Mouse (Mus musculus) T-helper 1 cell (primary cell): ENCODE measurements around the gene Gnat2.

Experiments
- in situ Hi-C: fragments of 300-600 bp; cut with MboI, MseI; formaldehyde crosslinking; loops from one replicate; pipeline ENCODE4 v1.15.1; 2025; ENCODE audit warnings: high pct_unique_total_duplicates

Gnat2 gene

GRCm38 (mm10) chr3:108092536-108093115, at the start of gene Gnat2:
Gene Gnat2 (plus strand): TSS chr3:108092789.
- in situ Hi-C loops = no loop called here

- in situ Hi-C loops = no loop called here
Measured at GRCm38 (mm10) chr3:108044394-108045140, 48.0 kb upstream of the Gnat2 start, which contains the start of gene Gstm4. Gene Gstm4 (minus strand): TSS chr3:108044894.

GRCm38 (mm10) chr3:108046944-108047655, 45.5 kb upstream of the Gnat2 start:
- in situ Hi-C loops = no loop called here

GRCm38 (mm10) chr3:108048306-108048705, 44.3 kb upstream of the Gnat2 start:
- in situ Hi-C loops = no loop called here

DNA sequence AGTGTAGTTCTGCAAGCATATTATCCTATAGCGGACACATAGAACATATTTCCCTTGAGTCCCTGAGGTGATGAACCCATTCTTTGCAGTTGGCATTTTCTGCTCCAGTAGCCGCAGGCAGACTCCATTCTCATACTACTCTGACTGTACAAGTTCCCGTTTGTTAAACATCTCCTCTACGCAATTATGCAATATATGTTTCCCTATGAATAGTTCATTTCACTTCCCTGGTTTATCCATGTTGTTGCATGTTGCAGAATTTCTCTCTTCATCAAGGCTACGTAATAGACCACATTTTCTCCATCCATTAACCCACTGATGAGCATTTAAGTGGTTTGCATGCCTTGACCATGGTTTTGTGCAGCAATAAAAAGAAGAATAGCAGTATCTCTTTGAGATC, 42.1 kb upstream of the Gnat2 start:
- in situ Hi-C loops = no loop called here

GRCm38 (mm10) chr3:108061420-108061819, 31.2 kb upstream of the Gnat2 start:
- in situ Hi-C loops = loop anchor here (10.0 kb wide), 1 partner anchor 367 kb away; the partner anchor contains the start of gene Ahcyl1

DNA sequence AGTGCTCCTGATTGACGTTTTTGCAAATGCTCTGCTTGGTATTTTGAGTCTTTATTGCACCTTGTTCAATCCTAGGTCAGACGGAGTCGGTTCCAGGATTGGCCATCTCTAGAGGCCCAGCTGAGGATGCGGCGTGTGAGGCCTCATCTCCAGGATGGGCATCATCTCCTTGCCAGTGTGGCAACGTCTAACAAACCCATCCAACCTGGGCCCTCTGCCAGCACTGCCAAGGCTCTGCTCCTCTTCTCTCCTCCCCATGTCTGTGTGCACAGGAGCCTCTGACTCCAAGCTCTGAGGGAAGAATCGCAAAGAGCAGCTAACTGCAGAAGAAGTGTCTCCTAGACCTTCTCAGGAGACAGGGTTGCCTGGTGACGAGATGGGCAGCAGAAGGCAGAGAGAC, 29.9 kb upstream of the Gnat2 start:
- in situ Hi-C loops = loop anchor here (10.0 kb wide), 1 partner anchor 368 kb away; the partner anchor contains the start of gene Ahcyl1

GRCm38 (mm10) chr3:108064672-108065071, 27.9 kb upstream of the Gnat2 start:
- in situ Hi-C loops = loop anchor here (10.0 kb wide), 1 partner anchor 370 kb away; the partner anchor contains the start of gene Ahcyl1

GRCm38 (mm10) chr3:108065551-108065950, 27.0 kb upstream of the Gnat2 start:
- in situ Hi-C loops = loop anchor here (10.0 kb wide), 1 partner anchor 371 kb away; the partner anchor contains the start of gene Ahcyl1

- in situ Hi-C loops = loop anchor here (10.0 kb wide), 1 partner anchor 373 kb away; the partner anchor contains the start of gene Ahcyl1
Measured at GRCm38 (mm10) chr3:108067370-108067934, 25.1 kb upstream of the Gnat2 start.

DNA sequence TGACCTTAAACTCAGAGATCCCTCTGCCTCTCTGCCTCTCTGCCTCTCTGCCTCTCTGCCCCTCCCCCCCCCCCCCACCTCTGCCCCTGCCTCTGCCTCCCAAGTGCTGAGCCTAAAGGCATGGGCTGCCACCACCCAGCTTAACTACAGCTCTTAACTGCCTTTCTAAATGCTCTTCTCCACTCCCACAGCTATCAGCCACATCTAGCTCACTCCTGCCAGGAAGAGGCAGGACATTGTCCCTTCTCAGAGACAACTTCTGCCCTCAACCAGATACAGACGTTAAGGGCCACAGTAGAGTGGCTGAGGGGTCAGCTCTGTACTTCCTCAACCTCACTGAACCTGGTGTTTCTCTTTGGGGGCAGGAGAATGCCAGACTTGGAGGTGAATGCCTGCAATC, 23.8 kb upstream of the Gnat2 start:
- in situ Hi-C loops = loop anchor here (10.0 kb wide), 1 partner anchor 374 kb away; the partner anchor contains the start of gene Ahcyl1

DNA sequence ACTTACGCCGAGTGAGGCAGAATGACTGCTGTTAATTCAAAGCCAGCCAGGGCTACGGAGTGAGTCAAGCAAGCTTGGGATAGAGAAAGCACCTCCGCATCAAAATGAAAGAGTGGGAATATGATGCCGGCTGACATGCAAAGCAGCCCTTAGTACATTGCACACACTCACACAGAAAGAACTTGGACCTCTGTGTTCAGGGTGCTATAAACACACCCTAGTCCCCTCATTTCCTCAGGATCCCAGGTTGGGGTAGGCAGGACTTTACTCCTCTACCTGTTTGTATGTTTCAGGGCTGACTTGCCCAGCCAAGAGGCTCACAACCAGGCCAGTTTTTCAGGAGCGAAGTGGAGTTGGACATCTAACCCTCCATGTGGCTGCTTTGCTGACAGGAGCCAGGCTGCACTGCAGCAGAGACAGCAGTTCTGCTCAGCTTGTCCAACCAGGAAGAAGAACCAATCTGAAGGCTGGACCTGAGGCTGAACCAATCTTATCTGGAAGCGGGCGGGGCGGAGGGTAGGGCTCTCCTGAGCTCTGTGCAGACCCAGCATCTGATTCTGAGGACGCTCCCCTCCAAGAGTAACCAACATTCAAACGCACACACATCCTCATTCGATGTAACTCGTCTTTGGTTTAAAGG, 23.2 kb upstream of the Gnat2 start:
- in situ Hi-C loops = loop anchor here (10.0 kb wide), 1 partner anchor 375 kb away; the partner anchor contains the start of gene Ahcyl1

- in situ Hi-C loops = no loop called here
Measured at GRCm38 (mm10) chr3:108070295-108071293, 22.0 kb upstream of the Gnat2 start.

GRCm38 (mm10) chr3:108072983-108073569, 19.5 kb upstream of the Gnat2 start:
- in situ Hi-C loops = no loop called here

- in situ Hi-C loops = no loop called here
Measured at GRCm38 (mm10) chr3:108076836-108077235, 15.8 kb upstream of the Gnat2 start.

- in situ Hi-C loops = loop anchor here (5.0 kb wide), 1 partner anchor 71 kb away; the partner anchor contains the start of gene Gpr61
Measured at GRCm38 (mm10) chr3:108081681-108082080, 10.9 kb upstream of the Gnat2 start.

- in situ Hi-C loops = loop anchor here (5.0 kb wide), 1 partner anchor 70 kb away; the partner anchor contains the start of gene Gpr61
Measured at GRCm38 (mm10) chr3:108082251-108082875, 10.2 kb upstream of the Gnat2 start.

- in situ Hi-C loops = loop anchor here (5.0 kb wide), 1 partner anchor 69 kb away; the partner anchor contains the start of gene Gpr61
Measured at GRCm38 (mm10) chr3:108083161-108083560, 9.4 kb upstream of the Gnat2 start.
